Mouse (Mus musculus) liver, adult (tissue): ENCODE results near the gene Spns2.
A peak's percentile ranks its signal among the peaks of the same experiment; 100 is the strongest.

Experiments used
- GATA4 ChIP-seq: IDR thresholded peaks from 2 replicates; pipeline ENCODE4 v1.6.1; 2014; ENCODE audit warnings: mild to moderate bottlenecking, low read length; ENCODE audit not compliant: insufficient replicate concordance

Spns2 gene

DNA sequence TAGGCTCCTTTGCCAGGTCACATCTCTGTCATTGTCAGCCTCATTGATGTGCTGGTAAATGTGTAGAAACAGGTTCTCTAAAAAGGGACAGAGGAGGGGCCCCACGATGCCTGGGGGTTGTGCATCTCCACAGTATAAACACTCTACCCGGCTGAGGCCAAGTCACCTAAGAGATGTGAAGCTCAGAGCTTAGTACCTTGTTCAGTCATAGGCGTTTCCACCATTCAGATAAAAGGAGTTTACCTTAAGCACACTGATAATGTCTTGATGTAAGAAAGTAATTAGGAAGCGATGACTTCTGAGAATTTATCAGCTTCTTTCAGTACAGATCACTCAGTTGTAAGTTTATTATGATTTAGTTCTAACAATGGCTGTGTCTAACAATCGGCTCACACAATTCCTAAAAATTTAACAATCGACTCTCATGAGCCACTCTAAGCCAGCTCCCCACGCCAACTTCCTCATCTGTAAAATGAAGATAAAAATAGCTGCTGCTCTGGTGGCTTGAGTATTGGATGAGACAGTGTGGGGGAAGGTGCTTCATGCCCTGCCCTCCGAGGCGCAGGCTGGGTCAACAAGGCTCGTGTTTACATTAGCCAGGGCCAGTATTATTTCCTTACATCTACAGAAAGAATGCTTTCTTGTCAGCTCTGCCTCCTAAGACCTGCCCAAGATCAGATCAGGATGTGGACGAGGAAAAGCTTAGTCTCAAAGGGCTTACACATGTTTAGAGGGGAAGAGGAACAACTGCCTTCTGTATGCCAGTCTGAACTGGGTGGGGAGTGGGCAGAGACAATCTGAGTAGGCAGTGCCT, 22.8 kb downstream of the Spns2 start:
- no peak for TF ChIP-seq GATA4

- no peak for TF ChIP-seq GATA4
Measured at GRCm38 (mm10) chr11:72465978-72466693, 23.6 kb downstream of the Spns2 start.

DNA sequence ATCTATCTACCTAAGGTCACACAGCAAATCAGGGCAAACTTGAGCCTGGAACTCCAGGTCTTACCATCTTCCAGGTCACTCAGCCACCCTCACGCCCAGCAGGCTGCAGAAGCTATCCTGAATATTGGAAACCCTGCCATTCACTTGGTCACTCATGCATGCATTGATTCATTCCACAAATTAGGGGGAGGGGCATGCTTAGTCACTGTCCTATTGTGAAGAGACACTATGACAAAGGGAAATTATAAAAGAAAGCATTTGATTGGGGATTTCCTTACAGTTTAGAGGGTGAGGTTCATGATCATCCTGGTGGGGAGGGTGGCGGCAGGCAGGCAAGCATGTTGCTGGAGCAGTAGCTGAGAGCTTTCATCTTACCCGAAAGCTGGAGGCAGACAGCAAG, 24.9 kb downstream of the Spns2 start:
- no peak for TF ChIP-seq GATA4

GRCm38 (mm10) chr11:72461500-72461981, 28.2 kb downstream of the Spns2 start:
- no peak for TF ChIP-seq GATA4

DNA sequence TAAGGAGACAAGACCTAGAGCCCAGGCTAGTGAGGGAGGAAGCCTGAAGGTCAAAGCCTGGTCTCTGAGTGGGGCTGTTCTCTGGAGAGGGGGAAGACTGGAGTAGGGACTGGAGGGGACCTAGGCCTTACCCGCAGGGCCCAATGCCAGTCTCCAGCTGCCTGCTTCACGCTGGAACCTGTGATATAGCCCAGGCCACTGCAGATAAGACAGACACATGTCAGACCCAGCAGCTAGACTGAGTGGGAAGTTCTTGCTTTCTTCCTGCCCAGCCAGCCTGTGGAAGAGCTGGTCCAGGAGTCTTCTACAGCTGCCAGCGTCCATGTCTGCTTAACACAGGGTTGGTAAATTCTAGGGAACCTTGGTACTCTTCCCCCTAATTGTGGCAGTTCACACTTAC, 31.2 kb downstream of the Spns2 start:
- TF ChIP-seq GATA4 = no peak

DNA sequence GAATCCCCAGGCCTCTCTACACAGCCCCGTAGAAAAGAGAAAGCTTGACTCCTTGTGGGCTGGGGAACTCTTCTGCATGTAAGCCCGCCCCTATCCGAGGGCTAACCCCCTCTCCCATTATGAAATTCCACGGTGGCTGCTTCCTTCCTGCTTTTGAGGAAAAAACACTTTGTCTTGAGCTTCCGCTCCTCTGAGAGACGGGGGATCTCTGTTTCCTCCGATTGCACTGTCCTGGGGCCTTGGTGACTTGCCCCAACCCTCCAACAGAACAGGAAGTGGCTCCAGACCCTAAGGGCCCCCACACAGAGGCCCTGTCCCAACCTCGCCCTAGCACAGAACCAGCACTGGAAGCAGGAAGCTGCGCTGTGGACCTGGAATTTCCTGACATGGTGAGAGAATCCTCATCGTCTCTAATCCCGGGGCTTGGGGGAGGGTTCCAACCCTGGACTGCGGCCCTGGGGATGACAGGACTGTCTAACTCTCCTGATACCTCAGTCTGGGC, 31.7 kb downstream of the Spns2 start:
- TF ChIP-seq GATA4 = peak; percentile 75; the same call in 1 of the 2 replicates

DNA sequence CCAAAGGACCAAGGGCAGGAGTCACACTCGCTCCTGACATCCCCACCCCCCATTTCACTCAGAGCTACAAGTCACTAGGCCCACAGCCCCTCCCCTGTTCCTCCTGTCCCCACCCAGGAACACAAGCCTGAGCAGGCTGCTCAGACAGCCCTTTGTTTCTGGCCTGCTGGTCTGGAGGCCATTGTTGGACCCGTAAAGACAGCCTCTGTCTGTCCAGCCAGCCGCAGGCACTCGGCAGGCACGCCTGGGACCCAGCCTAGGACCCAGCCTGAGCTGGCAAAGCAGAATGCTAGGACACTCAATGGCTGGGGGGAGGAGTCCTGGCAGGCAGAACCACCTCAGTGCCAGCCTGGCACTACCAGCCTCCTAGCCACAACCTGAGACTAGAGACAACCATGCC, 34.0 kb downstream of the Spns2 start:
- no peak for TF ChIP-seq GATA4

DNA sequence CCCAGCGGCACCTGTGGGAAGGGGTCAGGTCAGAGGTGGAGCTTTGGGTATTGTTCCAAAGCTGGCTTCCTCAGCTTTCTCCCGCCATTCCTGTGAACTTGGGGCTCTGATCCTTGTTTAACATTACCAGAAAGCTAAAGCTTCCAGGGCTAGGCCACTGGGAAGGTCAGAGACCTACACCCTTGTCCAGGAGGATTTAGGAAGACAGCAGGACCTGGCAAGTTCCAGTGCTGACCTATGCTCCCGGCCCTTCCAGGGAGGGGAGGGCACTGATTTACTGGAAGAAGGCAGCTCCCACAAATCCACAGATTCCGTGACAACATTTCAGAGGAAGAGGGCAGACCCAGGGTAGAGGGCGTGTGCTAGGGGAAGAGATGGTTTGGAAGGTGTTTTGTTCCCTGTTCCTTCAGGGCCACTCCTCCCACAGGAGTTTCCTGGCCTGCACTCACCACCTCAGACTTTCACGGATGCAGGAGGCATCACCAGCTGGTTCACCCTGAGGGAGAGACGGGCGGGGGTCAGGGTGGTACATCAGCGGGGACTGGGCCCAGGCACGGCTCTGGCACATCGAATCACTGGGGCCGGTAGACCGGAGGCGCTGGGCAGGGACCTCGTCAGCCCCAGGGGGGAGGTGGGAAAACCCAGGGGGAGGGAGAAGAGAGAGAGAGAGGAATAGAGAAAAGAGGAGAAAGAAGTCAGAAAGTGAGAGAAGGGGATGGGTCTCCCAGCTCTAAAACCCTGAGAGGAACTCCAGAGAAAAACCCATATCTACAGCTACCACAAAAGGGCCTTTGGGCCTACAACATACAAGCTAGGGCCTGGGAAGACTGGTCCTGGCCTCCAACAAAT, 36.4 kb downstream of the Spns2 start:
- TF ChIP-seq GATA4 = no peak

- no peak for TF ChIP-seq GATA4
Measured at GRCm38 (mm10) chr11:72452140-72452665, 37.5 kb downstream of the Spns2 start.

DNA sequence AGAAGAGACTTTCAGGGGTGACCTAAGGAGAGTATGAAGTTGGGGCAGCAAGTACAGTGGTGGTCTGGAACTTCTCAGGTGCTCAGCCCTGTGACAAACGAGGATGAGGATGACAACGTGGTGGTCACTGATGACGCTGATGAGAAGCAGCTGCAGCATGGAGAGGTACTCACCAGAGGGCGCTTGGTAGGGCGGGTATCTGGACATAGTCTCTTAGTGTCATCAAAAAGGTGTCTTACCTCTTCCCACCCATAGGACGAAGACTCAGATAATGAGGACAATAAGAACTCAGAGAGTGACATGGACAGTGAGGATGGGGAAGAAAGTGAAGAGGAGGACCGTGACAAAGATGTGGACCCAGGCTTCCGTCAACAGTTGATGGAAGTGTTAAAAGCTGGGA, 42.2 kb downstream of the Spns2 start:
- TF ChIP-seq GATA4 = no peak

DNA sequence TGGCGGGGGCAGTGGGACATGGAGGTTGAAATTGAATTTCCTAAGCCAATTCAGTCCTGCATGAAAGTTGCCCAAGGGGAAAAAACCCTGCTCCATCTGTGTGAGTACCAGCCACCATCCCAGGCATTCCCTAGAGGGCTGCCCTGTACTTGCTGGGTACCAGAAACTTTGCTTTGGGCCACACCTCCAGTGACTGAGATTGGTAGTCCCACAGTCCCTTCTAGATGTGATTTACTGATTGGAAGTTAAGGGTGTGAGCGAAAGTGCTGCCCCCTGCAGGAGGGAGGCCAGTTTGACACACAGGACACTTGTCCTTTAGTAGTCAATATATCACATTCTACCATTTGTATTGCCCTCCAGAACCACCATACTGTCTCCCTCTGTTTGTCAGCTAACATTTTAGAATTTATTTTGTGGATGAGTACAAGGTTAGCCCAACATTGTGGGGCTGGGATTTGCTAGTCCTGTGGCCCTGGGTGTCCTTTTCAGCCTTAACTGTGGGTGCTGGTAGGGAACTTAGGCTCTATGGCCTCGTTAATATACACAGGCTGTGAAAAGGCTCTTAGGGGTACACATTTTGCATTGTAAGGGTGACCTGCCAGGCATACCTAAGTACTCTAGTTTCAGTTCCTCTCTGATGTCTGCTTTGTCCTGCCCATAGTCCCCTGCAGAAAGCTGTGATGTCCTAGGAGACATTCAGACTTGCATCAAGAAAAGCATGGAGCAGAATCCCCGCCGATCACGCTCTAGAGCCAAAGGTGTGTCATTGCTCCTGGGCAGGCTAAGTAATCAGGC, 43.2 kb downstream of the Spns2 start:
- peak; percentile 83; the same call in 1 of the 2 replicates for TF ChIP-seq GATA4

GRCm38 (mm10) chr11:72440965-72441664, 48.6 kb downstream of the Spns2 start, which contains the start of gene Mybbp1a:
Mybbp1a (plus strand) TSS chr11:72441355.
- no peak for TF ChIP-seq GATA4

DNA sequence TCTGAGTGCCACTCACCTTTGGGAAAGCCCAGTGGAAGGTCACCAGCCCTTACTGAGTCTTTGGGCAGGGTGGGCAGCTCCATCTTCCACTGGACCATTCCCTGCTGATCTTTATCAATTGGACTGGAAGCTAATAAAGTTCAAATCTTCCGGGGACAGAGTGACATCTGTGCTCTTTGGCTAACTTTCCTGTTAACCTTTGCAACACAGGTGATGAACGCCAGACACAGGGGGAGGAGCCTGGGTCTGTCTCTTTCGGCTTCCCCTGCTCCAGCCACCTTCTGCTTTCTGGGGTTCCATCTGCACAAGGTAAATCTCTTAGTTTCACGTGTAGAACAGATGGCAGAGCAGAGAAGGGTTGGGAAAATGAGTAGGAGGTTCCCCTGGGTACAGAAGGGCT, 51.3 kb downstream of the Spns2 start:
- TF ChIP-seq GATA4 = peak; percentile 87
